19 mouse cellular contexts compared by ENCODE assay signal in the genomic region with DNA sequence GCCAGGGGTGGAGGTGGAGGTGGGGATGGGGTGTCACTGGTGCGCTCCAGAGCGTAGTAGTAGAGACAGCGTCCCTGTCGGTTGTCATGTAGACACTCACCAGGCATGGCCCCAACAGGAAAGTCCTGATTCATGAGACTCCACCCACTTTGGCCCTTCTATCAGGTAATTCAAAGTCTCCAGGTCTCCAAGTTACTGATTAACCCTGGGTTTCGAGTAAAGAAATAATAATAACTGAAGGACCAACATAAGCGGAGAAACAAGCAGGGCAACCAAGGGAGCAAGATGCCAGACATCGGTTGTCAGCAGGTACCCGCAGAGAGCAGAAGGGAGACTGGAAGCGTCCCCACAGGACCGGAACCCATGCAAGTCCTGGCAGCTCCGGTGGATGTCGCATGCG. TPM values are rescaled to one million over a fixed set of nuclear protein-coding genes. Genes with fewer than 3 reads are reported as not detected.
DNase-seq lines count a peak whose midpoint lies in the region; ATAC-seq and TF ChIP-seq lines count a peak whose summit lies in the region.
"Had no signal": no experiment of that assay in that cellular context is flagged by ENCODE, and none has a peak within 500 bp of the region (broad histone marks: within the 10 kb centered on the region; RNA-seq: fewer than 3 reads in every experiment).

A gene (plus strand): TSS at position 247 of the 400 bp plus-strand sequence.

- H3K27me3 ChIP-seq in kidney, embryonic 16.5 days (ENCODE audit: insufficient read depth, low read length), result no peaks in the 10 kb centered on the region
- H3K27me3 ChIP-seq: midbrain, embryonic 13.5 days; neural tube, embryonic 12.5 days had no signal

- no peaks in the 10 kb centered on the region for H3K9me3 ChIP-seq in kidney, embryonic 16.5 days (ENCODE audit: low read length)
- H3K9me3 ChIP-seq: midbrain, embryonic 13.5 days; neural tube, embryonic 12.5 days had no signal

- H3K4me2 ChIP-seq in kidney, embryonic 16.5 days (replicated peaks; ENCODE audit: low read depth, low read length), result peak within 1 kb of the TSS; percentile 34
- H3K4me2 ChIP-seq: midbrain, embryonic 13.5 days; neural tube, embryonic 12.5 days had no signal

- H3K9ac ChIP-seq in kidney, embryonic 16.5 days (replicated peaks; ENCODE audit: low read length), result peak within 1 kb of the TSS; percentile 51
- H3K9ac ChIP-seq: liver, embryonic 14.5 days; midbrain, embryonic 13.5 days; neural tube, embryonic 12.5 days had no signal

- DNase-seq in urinary bladder, postnatal 14 days (ENCODE audit: low spot score), result peak; percentile 78
- DNase-seq in urinary bladder, postnatal 25 days (ENCODE audit: low spot score), result no peak
- peak; percentile 61 for DNase-seq in lung, postnatal 10 days
- DNase-seq in layer of hippocampus, postnatal 10 days (ENCODE audit: low spot score in 2 of 2), result no peak
- DNase-seq in gastrocnemius, adult 18-20 months (ENCODE audit: low spot score), result no peak
- no peak for DNase-seq in gastrocnemius, adult 2 months
- DNase-seq in spleen, postnatal 10 days (ENCODE audit: low spot score in 2 of 2), result no peak
- DNase-seq: adrenal gland, adult 8-10 months; B cell, adult 2 months; heart, adult 2 months; heart, postnatal 14 days; right cerebral cortex, adult 18-20 months had no signal

- H3K27ac ChIP-seq in kidney, embryonic 16.5 days (ENCODE audit: low read length), result peak within 1 kb of the TSS; percentile 79
- no peak within 1 kb of the TSS for H3K27ac ChIP-seq in gastrocnemius, adult 2 months
- H3K27ac ChIP-seq: heart, adult 2 months; liver, embryonic 14.5 days; midbrain, embryonic 13.5 days; neural tube, embryonic 12.5 days had no signal

- intact Hi-C loops in gastrocnemius, adult 2 months (cut with DNase I), result no loop called here

- WGBS in kidney, embryonic 16.5 days, result 77% methylated on average over 13 of the region's 13 CpGs

- peak; percentile 64; the same call in 1 of the 2 replicates for ATAC-seq in kidney, embryonic 16.5 days (ENCODE audit: low FRiP score, low TSS enrichment)
- ATAC-seq: midbrain, embryonic 13.5 days had no signal

- peaks cover 21% of the 10 kb centered on the region for H3K4me1 ChIP-seq in kidney, embryonic 16.5 days (ENCODE audit: insufficient read depth, low read length)
- H3K4me1 ChIP-seq: midbrain, embryonic 13.5 days; neural tube, embryonic 12.5 days had no signal

- no peak for TF ChIP-seq CTCF in gastrocnemius, adult 2 months (IDR thresholded peaks at IDR 0.05)

- H3K36me3 ChIP-seq in kidney, embryonic 16.5 days (ENCODE audit: insufficient read depth, low read length), result no peaks in the 10 kb centered on the region
- H3K36me3 ChIP-seq: midbrain, embryonic 13.5 days; neural tube, embryonic 12.5 days had no signal

- H3K4me3 ChIP-seq in kidney, embryonic 16.5 days (ENCODE audit: low read length), result peak within 1 kb of the TSS; percentile 30
- H3K4me3 ChIP-seq in gastrocnemius, adult 2 months, result no peak within 1 kb of the TSS
- H3K4me3 ChIP-seq: heart, adult 2 months; midbrain, embryonic 13.5 days; neural tube, embryonic 12.5 days had no signal

RNA-seq across cellular contexts. Expression of the gene that starts here (rescaled TPM):
- 9.8 and 11.0 TPM in 2 replicates for polyA plus RNA-seq in kidney, embryonic 16.5 days (2015; fragmentation: Nextera tagmentation; extraction: Ambion mirVana)
- not detected for total RNA-seq in layer of hippocampus, postnatal 10 days (2021)
- total RNA-seq in gastrocnemius, adult 18-20 months (2021), result not detected
- total RNA-seq in gastrocnemius, adult 2 months (2021), result not detected
- total RNA-seq: adrenal gland, adult 8-10 months; common myeloid progenitor, adult 5-6 weeks; heart, adult 2 months; left cerebral cortex, postnatal 10 days had no signal
- polyA plus RNA-seq: neural tube, embryonic 12.5 days; testis, adult 2 months had no signal

Comparison
In these comparisons a context has a peak if more than half of its experiments do, and no peak if none do; other contexts are left out.
1. DNase-seq: peak in urinary bladder, postnatal 14 days (single experiment) and lung, postnatal 10 days (single experiment); none in urinary bladder, postnatal 25 days (single experiment), layer of hippocampus, postnatal 10 days (0 of 2), gastrocnemius, adult 18-20 months (single experiment), gastrocnemius, adult 2 months (single experiment) and spleen, postnatal 10 days (0 of 2).